Mouse (Mus musculus): ENCODE measurements around the gene Pigz.

GRCm38 (mm10) chr16:31906896-31907295 lies 26.8 kb upstream of the Pigz start:
- no peak for TF ChIP-seq TBP (IDR thresholded peaks at IDR 0.05; ENCODE audit: low read depth, low read length)
- TF ChIP-seq KAT2A (conservative IDR thresholded peaks at IDR 0.05; ENCODE audit: low read depth, low read length), result no peak
- no peak for TF ChIP-seq TCF12 (IDR thresholded peaks at IDR 0.05; ENCODE audit: low read depth, low read length)
- TF ChIP-seq GATA1 (IDR thresholded peaks at IDR 0.05; ENCODE audit: low read depth, low read length), result no peak
- TF ChIP-seq SMC3 (IDR thresholded peaks at IDR 0.05; ENCODE audit: low read depth, low read length), result no peak
- no peak for TF ChIP-seq CTCF (IDR thresholded peaks at IDR 0.05 in 2 of 3, conservative IDR thresholded peaks at IDR 0.05 in 1 of 3; ENCODE audit: control insufficient read depth in 1 of 3, insufficient read depth in 1 of 3, low read depth in 2 of 3, low read length in 3 of 3, poor library complexity in 1 of 3, severe bottlenecking in 1 of 3)
- no peak for TF ChIP-seq EP300 (IDR thresholded peaks at IDR 0.05; ENCODE audit: low read depth in 1 of 2, low read length in 2 of 2)
- no peak for TF ChIP-seq ZC3H11A (IDR thresholded peaks at IDR 0.05; ENCODE audit: low read depth, low read length)

Measured in MEL (cell line).